Mouse (Mus musculus): ENCODE measurements around the gene Hnrnpr. TPM values are rescaled to one million over a fixed set of nuclear protein-coding genes. Genes with fewer than 3 reads are reported as not detected.
A peak's percentile ranks its signal among the peaks of the same experiment; 100 is the strongest.

Gene Hnrnpr
- total RNA-seq (2014; rRNA removed) (98.0 and 113 TPM in 2 replicates), polyA plus RNA-seq (2015; fragmentation: Nextera tagmentation; extraction: Ambion mirVana) (157 and 162 TPM in 2 replicates)

DNA sequence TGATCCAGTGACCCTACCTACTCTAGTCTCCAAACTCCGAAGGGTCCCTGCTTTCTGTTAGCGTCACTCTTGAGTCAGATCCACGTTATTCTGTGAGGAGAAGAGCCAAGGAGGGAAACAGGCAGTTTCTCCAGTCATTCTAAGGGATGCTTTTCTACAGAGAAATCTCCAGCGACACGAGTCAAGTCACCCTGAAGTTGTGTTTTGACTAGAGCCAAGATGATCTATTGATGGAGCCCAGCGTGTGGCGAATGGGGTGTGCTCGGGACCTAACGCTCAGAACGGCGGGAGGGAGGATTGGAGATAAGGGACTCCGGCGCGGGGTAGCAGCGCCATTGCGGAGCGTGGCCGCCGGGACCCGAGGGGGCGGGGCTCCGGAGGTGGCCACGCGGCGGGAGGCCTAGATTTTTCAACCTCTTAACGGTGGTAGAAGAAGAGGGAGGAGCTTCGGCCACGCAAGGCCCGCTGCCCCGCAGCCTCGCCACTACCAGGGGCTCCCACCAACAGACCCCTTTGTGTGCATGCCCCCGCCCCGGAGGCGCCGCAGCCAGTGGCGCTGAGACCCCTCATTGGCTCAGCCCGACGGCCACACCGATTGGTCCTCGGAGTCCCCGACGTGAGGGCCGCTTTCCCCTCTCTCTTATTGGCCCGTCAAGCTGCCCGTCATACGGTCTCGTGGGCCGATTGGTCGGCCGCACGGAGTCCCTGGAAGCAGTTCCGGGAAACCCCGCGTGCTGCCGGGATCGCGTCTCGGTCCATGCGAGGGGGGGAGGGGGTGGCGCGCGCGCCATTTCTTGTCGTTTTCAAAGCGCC, at the start of gene Hnrnpr:
Hnrnpr (plus strand) TSS at position 714 of the 813 bp plus-strand sequence.
- Histone ChIP-seq H3K4me2 (ENCODE audit: low read depth, low read length, poor library complexity, severe bottlenecking) (peak within 1 kb of the TSS; percentile 77), H3K27ac (ENCODE audit: low read depth, low read length) (peak within 1 kb of the TSS; percentile 98), H3K9ac (replicated peaks; ENCODE audit: low read length, poor library complexity, severe bottlenecking) (peak within 1 kb of the TSS; percentile 97), H3K36me3 (ENCODE audit: insufficient read depth, low read length) (no peaks in the 10 kb centered on the region), H3K4me1 (ENCODE audit: insufficient read depth, low read length) (0 out of 2 replicates have a peak, but pooled peaks cover 6% of the 10 kb centered on the region), H3K9me3 (ENCODE audit: low read length) (no peaks in the 10 kb centered on the region), H3K27me3 (ENCODE audit: insufficient read depth, low read length) (no peaks in the 10 kb centered on the region), H3K4me3 (ENCODE audit: low read depth, low read length) (peak within 1 kb of the TSS; percentile 100)
- TF ChIP-seq CTCF (IDR thresholded peaks at IDR 0.05) = no peak
- DNase-seq (ENCODE audit: low spot score) = peak; percentile 99
- ATAC-seq (ENCODE audit: low FRiP score) = peak; percentile 99
- WGBS = 1% methylated on average over 65 of the region's 65 CpGs

DNA sequence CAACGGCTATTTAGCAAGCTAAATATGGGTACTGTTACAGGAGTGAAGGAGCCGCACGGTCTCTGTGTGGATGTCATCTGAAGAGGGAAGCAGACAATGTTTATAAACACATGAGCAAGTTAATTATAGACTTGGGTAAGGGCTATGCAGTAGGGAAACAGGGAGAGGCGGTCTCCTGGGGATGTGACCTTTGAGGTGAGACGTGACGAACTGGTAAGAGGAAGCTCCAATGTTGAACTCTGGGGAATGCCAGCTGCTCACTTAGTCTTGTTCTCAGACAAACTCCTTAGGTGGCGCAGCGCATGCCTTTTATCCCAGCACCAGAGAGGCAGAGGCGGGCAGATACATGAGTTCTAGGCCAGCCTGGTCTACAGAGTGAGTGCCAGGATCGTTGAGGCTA, 48.8 kb upstream of the Hnrnpr start:
- H3K4me3 ChIP-seq (ENCODE audit: low read depth, low read length) = no peak overlapping the region
- no peak overlapping the region for H3K9ac ChIP-seq (replicated peaks; ENCODE audit: low read length, poor library complexity, severe bottlenecking)
- no peaks in the 10 kb centered on the region for H3K9me3 ChIP-seq (ENCODE audit: low read length)
- no peak overlapping the region for H3K27ac ChIP-seq (ENCODE audit: low read depth, low read length)
- H3K27me3 ChIP-seq (ENCODE audit: insufficient read depth, low read length) = no peaks in the 10 kb centered on the region
- no peaks in the 10 kb centered on the region for H3K4me1 ChIP-seq (ENCODE audit: insufficient read depth, low read length)
- no peak for DNase-seq (ENCODE audit: low spot score)
- H3K4me2 ChIP-seq (ENCODE audit: low read depth, low read length, poor library complexity, severe bottlenecking) = no peak overlapping the region
- TF ChIP-seq CTCF (IDR thresholded peaks at IDR 0.05) = no peak
- WGBS = 78% methylated on average over 10 of the region's 10 CpGs
- no peak for ATAC-seq (ENCODE audit: low FRiP score)
- H3K36me3 ChIP-seq (ENCODE audit: insufficient read depth, low read length) = no peaks in the 10 kb centered on the region

DNA sequence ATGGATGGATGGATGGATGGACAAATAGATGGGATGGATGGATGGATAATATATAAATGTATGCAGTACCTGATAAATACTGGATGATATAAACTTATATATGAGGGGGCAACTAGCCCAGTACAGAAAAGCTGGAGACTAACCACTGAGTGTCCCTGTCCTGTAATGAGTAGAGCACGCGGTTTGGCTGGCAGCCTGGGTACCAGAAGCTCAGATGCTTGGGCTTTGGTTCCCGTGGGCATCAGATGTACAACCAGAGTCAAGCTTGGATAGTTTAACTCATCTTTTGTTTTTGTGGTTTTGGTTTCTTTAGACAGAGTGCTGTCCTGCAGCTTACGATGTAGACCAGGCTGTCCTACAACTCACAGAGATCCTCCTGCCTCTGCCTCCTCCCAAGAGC, 47.2 kb upstream of the Hnrnpr start:
- TF ChIP-seq CTCF (IDR thresholded peaks at IDR 0.05) = no peak
- ATAC-seq (ENCODE audit: low FRiP score) = no peak
- WGBS = 93% methylated on average over 4 of the region's 4 CpGs

DNA sequence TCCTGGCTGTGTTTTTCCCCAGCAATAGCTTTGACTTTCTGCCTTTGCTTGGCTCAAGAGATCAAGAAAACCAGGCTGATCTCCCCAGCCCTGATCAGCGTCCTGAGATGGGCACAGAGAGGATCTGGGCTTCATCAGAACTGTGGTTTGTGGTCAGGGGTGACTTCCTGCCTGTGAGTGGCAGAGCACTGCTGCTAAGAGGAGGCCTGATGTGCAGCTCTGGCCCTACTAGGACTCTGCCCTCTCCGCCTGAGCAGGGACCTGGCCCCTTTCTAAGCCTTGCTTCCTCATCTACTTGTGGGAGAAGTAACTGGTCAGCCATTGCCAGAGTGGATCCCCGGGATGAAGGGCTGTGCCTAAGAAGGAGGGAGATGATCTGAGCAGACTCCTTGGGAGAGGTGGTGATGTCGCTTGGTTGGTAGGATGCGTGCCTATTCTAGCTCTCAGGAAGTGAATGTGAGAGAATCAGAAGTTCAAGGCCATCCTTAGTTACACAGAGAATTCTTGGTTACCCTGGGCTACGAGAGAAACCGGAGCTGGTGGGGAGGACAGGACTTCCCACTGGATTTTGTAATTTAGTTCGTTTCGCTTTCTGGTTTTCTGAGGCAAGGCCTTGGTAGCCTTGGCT, 43.9 kb upstream of the Hnrnpr start:
- no peaks in the 10 kb centered on the region for H3K4me1 ChIP-seq (ENCODE audit: insufficient read depth, low read length)
- WGBS = 85% methylated on average over 9 of the region's 9 CpGs
- H3K4me2 ChIP-seq (ENCODE audit: low read depth, low read length, poor library complexity, severe bottlenecking) = no peak overlapping the region
- ATAC-seq (ENCODE audit: low FRiP score) = no peak
- H3K9ac ChIP-seq (replicated peaks; ENCODE audit: low read length, poor library complexity, severe bottlenecking) = no peak overlapping the region
- no peak overlapping the region for H3K4me3 ChIP-seq (ENCODE audit: low read depth, low read length)
- H3K27ac ChIP-seq (ENCODE audit: low read depth, low read length) = no peak overlapping the region
- no peaks in the 10 kb centered on the region for H3K9me3 ChIP-seq (ENCODE audit: low read length)
- no peaks in the 10 kb centered on the region for H3K27me3 ChIP-seq (ENCODE audit: insufficient read depth, low read length)
- TF ChIP-seq CTCF (IDR thresholded peaks at IDR 0.05) = no peak
- H3K36me3 ChIP-seq (ENCODE audit: insufficient read depth, low read length) = no peaks in the 10 kb centered on the region
- no peak for DNase-seq (ENCODE audit: low spot score)

More for the DNA sequence above, 47.2 kb upstream of the Hnrnpr start:
- Histone ChIP-seq H3K4me3 (ENCODE audit: low read depth, low read length) (no peak overlapping the region), H3K27ac (ENCODE audit: low read depth, low read length) (no peak overlapping the region), H3K36me3 (ENCODE audit: insufficient read depth, low read length) (no peaks in the 10 kb centered on the region), H3K9ac (replicated peaks; ENCODE audit: low read length, poor library complexity, severe bottlenecking) (no peak overlapping the region), H3K9me3 (ENCODE audit: low read length) (no peaks in the 10 kb centered on the region), H3K4me2 (ENCODE audit: low read depth, low read length, poor library complexity, severe bottlenecking) (no peak overlapping the region), H3K27me3 (ENCODE audit: insufficient read depth, low read length) (no peaks in the 10 kb centered on the region), H3K4me1 (ENCODE audit: insufficient read depth, low read length) (no peaks in the 10 kb centered on the region)
- DNase-seq (ENCODE audit: low spot score) = no peak

DNA sequence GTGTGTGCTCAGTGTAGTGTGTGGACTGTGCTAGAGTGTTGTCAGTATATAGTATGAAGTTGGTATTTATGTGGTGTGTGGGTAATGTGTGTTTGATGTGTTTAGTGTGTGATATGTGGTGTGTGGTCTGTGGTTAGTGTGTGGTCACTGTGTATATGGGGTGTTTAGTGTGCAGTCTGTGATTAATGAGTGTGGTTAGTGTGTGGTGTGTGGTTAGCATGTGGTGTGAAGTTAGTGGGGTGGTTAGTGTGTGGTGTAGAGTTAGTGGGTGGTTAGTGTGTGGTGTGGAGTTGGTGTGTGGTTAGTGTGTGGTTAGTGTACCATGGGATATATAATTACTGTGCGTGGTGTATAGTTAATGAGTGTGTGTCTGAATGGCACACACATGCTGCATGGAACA, 41.8 kb upstream of the Hnrnpr start:
- H3K4me2 ChIP-seq (ENCODE audit: low read depth, low read length, poor library complexity, severe bottlenecking) = no peak overlapping the region
- no peak for TF ChIP-seq CTCF (IDR thresholded peaks at IDR 0.05)
- DNase-seq (ENCODE audit: low spot score) = no peak
- no peaks in the 10 kb centered on the region for H3K4me1 ChIP-seq (ENCODE audit: insufficient read depth, low read length)
- H3K27me3 ChIP-seq (ENCODE audit: insufficient read depth, low read length) = no peaks in the 10 kb centered on the region
- H3K36me3 ChIP-seq (ENCODE audit: insufficient read depth, low read length) = no peaks in the 10 kb centered on the region
- no peak overlapping the region for H3K27ac ChIP-seq (ENCODE audit: low read depth, low read length)
- H3K9me3 ChIP-seq (ENCODE audit: low read length) = peaks cover 4% of the 10 kb centered on the region; the same call in 1 of the 2 replicates
- no peak for ATAC-seq (ENCODE audit: low FRiP score)
- no peak overlapping the region for H3K4me3 ChIP-seq (ENCODE audit: low read depth, low read length)
- H3K9ac ChIP-seq (replicated peaks; ENCODE audit: low read length, poor library complexity, severe bottlenecking) = no peak overlapping the region
- 79% methylated on average over 1 of the region's 1 CpGs for WGBS

DNA sequence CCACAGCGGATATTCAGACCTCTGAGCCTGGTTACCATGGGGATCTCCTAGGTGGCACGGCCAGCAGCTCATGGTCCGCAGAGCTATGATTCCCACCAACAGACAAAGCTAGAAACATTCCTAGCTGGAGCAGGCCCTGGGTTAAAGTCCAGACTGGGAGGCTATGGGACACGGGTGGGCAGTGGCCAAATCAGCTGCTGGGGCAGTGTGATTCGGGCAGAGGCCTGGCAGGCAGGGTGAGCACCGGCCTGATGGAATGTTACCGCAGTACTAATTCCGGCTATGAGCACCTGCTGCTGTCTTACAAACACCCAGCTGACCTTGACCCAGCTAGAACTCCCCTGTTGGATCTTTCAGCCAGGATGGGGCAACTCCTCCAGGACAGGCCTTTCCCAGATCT, 40.1 kb upstream of the Hnrnpr start:
- WGBS = 75% methylated on average over 8 of the region's 8 CpGs
- H3K36me3 ChIP-seq (ENCODE audit: insufficient read depth, low read length) = no peaks in the 10 kb centered on the region
- no peak overlapping the region for H3K27ac ChIP-seq (ENCODE audit: low read depth, low read length)
- no peak overlapping the region for H3K9ac ChIP-seq (replicated peaks; ENCODE audit: low read length, poor library complexity, severe bottlenecking)
- H3K27me3 ChIP-seq (ENCODE audit: insufficient read depth, low read length) = no peaks in the 10 kb centered on the region
- H3K9me3 ChIP-seq (ENCODE audit: low read length) = peaks cover 4% of the 10 kb centered on the region; the same call in 1 of the 2 replicates
- no peak for TF ChIP-seq CTCF (IDR thresholded peaks at IDR 0.05)
- ATAC-seq (ENCODE audit: low FRiP score) (no peak), DNase-seq (ENCODE audit: low spot score) (no peak)
- H3K4me3 ChIP-seq (ENCODE audit: low read depth, low read length) = no peak overlapping the region
- H3K4me1 ChIP-seq (ENCODE audit: insufficient read depth, low read length) = no peaks in the 10 kb centered on the region
- H3K4me2 ChIP-seq (ENCODE audit: low read depth, low read length, poor library complexity, severe bottlenecking) = no peak overlapping the region

Data from midbrain, postnatal 0 days (tissue).